ENCODE assay signal across 7 mouse cellular contexts in genomic region chrX:162158743-162159636, GRCm38 (mm10). TPM values are rescaled to one million over a fixed set of nuclear protein-coding genes. Genes with fewer than 3 reads are reported as not detected.
DNase-seq lines count a peak whose midpoint lies in the region; ATAC-seq and TF ChIP-seq lines count a peak whose summit lies in the region.

No protein-coding gene starts in this region.

- ATAC-seq in forebrain, embryonic 15.5 days (replicated peaks), result peak; percentile 66
- peak; percentile 79 for ATAC-seq in hindbrain, embryonic 16.5 days

- DNase-seq in adrenal gland, adult (ENCODE audit: inconsistent age in 2 of 2, low spot score in 1 of 2), result peak; percentile 36 to 69
- DNase-seq in cerebellum, adult 18-20 months, result peak; percentile 12 to 39
- peak; percentile 18 for DNase-seq in liver
- peak; percentile 23 for DNase-seq in urinary bladder, adult 2 months (ENCODE audit: low spot score)

- H3K79me2 ChIP-seq in myocyte (ENCODE audit: control insufficient read depth, insufficient read depth), result no peaks in the 10 kb centered on the region

- peak overlapping the region; percentile 37; the same call in 1 of the 2 replicates for H3K27ac ChIP-seq in forebrain, embryonic 15.5 days (replicated peaks)
- peak overlapping the region; percentile 44 for H3K27ac ChIP-seq in hindbrain, embryonic 16.5 days (ENCODE audit: low read depth, low read length)

- no peaks in the 10 kb centered on the region for H3K27me3 ChIP-seq in forebrain, embryonic 15.5 days
- H3K27me3 ChIP-seq in hindbrain, embryonic 16.5 days (replicated peaks; ENCODE audit: control insufficient read depth, insufficient read depth, low read length), result 0 out of 2 replicates have a peak, but pooled peaks cover 3% of the 10 kb centered on the region
- H3K27me3 ChIP-seq in myocyte (ENCODE audit: control insufficient read depth, insufficient read depth, insufficient read length), result no peaks in the 10 kb centered on the region

- 27% methylated on average over 69 of the region's 80 CpGs for WGBS in forebrain, embryonic 15.5 days
- WGBS in hindbrain, embryonic 16.5 days, result 17% methylated on average over 60 of the region's 80 CpGs

- H3K4me1 ChIP-seq in forebrain, embryonic 15.5 days, result 0 out of 2 replicates have a peak, but pooled peaks cover 7% of the 10 kb centered on the region
- H3K4me1 ChIP-seq in hindbrain, embryonic 16.5 days (ENCODE audit: control insufficient read depth, insufficient read depth, low read depth, low read length), result no peaks in the 10 kb centered on the region; the same call in 1 of the 2 replicates

- H3K9me3 ChIP-seq in forebrain, embryonic 15.5 days, result no peaks in the 10 kb centered on the region
- H3K9me3 ChIP-seq in hindbrain, embryonic 16.5 days (ENCODE audit: control insufficient read depth, low read length), result no peaks in the 10 kb centered on the region

- peak overlapping the region; percentile 47 for H3K9ac ChIP-seq in forebrain, embryonic 15.5 days (replicated peaks)
- peak overlapping the region; percentile 63 for H3K9ac ChIP-seq in hindbrain, embryonic 16.5 days (ENCODE audit: low read depth, low read length)

- H3K4me2 ChIP-seq in forebrain, embryonic 15.5 days (replicated peaks), result peak overlapping the region; percentile 77
- peak overlapping the region; percentile 66 for H3K4me2 ChIP-seq in hindbrain, embryonic 16.5 days (ENCODE audit: low read length)
- peak overlapping the region; percentile 56 for H3K4me2 ChIP-seq in myocyte (ENCODE audit: low read depth)

- TF ChIP-seq POLR2A in myocyte (IDR thresholded peaks at IDR 0.05; ENCODE audit: insufficient read length, low read depth), result no peak

- peak overlapping the region; percentile 57 for H3K4me3 ChIP-seq in forebrain, embryonic 15.5 days
- H3K4me3 ChIP-seq in hindbrain, embryonic 16.5 days (ENCODE audit: low read length), result peak overlapping the region; percentile 52
- peak overlapping the region; percentile 23 for H3K4me3 ChIP-seq in myocyte

- H3ac ChIP-seq in myocyte (ENCODE audit: control insufficient read depth, insufficient read length), result peak overlapping the region; percentile 43

- no peaks in the 10 kb centered on the region for H3K36me3 ChIP-seq in forebrain, embryonic 15.5 days
- no peaks in the 10 kb centered on the region for H3K36me3 ChIP-seq in hindbrain, embryonic 16.5 days (ENCODE audit: control insufficient read depth, insufficient read depth, low read length)
- H3K36me3 ChIP-seq in myocyte (ENCODE audit: control insufficient read depth, insufficient read depth), result no peaks in the 10 kb centered on the region

TF ChIP-seq in myocyte, 11 proteins besides CTCF, POLR2A, EP300 and RAD21:
- TF ChIP-seq TCF3 (IDR thresholded peaks at IDR 0.05; ENCODE audit: insufficient read length, low read depth) (no peak), MYOG (IDR thresholded peaks at IDR 0.05; ENCODE audit: control insufficient read depth in 1 of 3, insufficient read depth in 1 of 3, insufficient read length in 2 of 3, low read depth in 2 of 3) (peak in 1 of 3 experiments; percentile 2)

RNA-seq across cellular contexts. Expression of gene Nhs, which starts 0.5 kb away (rescaled TPM):
- 1.4 and 1.6 TPM in 2 replicates for polyA plus RNA-seq in forebrain, embryonic 15.5 days (2015; fragmentation: Nextera tagmentation; extraction: Ambion mirVana)
- polyA plus RNA-seq in hindbrain, embryonic 16.5 days (2015; fragmentation: Nextera tagmentation; extraction: Ambion mirVana), result 4.1 and 4.7 TPM in 2 replicates
- polyA plus RNA-seq in myocyte (2012; fragmentation: generic; extraction: Trizol), result 0.19 TPM
- polyA plus RNA-seq in urinary bladder, adult 2 months (2012; rRNA removed), result 0.67 and 1.0 TPM in 2 replicates

Comparison
In these comparisons a context has a peak if more than half of its experiments do, and no peak if none do; other contexts are left out.
1. Peak in every context shown above with its lines: DNase-seq, ATAC-seq, H3K4me3 ChIP-seq and H3K27ac ChIP-seq.